ENCODE assay signal across 8 mouse cellular contexts in genomic region chr11:63919211-63920098, GRCm38 (mm10). TPM values are rescaled to one million over a fixed set of nuclear protein-coding genes. Genes with fewer than 3 reads are reported as not detected.
DNase-seq lines count a peak whose midpoint lies in the region; ATAC-seq and TF ChIP-seq lines count a peak whose summit lies in the region.

No protein-coding gene starts in this region.

- no peak for ATAC-seq in forebrain, embryonic 11.5 days (replicated peaks; ENCODE audit: low FRiP score)
- ATAC-seq in limb, embryonic 15.5 days (ENCODE audit: insufficient number of reproducible peaks, low FRiP score, low TSS enrichment, low read depth) = no peak
- no peak for ATAC-seq in stomach, embryonic 15.5 days (ENCODE audit: insufficient read depth, low FRiP score, low read depth)
- ATAC-seq in granulocyte monocyte progenitor cell, adult 5-6 weeks (replicated peaks; ENCODE audit: poor library complexity, severe bottlenecking) = no peak

- H3K27me3 ChIP-seq in spleen, adult 2 months (ENCODE audit: control insufficient read depth, insufficient read depth, low read length) = peaks cover 14% of the 10 kb centered on the region
- peaks cover 78% of the 10 kb centered on the region for H3K27me3 ChIP-seq in forebrain, embryonic 11.5 days (ENCODE audit: control insufficient read depth, insufficient read depth, low read length)
- peaks cover 49% of the 10 kb centered on the region for H3K27me3 ChIP-seq in limb, embryonic 15.5 days
- peaks cover 24% of the 10 kb centered on the region for H3K27me3 ChIP-seq in stomach, embryonic 15.5 days (replicated peaks)

- no peak for TF ChIP-seq POLR2A in spleen, adult 2 months (IDR thresholded peaks at IDR 0.05; ENCODE audit: low read depth, low read length)

- H3K9me3 ChIP-seq in forebrain, embryonic 11.5 days (ENCODE audit: control insufficient read depth, low read length) = no peaks in the 10 kb centered on the region
- H3K9me3 ChIP-seq in limb, embryonic 15.5 days = no peaks in the 10 kb centered on the region
- no peaks in the 10 kb centered on the region for H3K9me3 ChIP-seq in stomach, embryonic 15.5 days

- H3K9ac ChIP-seq in forebrain, embryonic 11.5 days (ENCODE audit: low read length) = peak overlapping the region; percentile 66
- peak overlapping the region; percentile 37 for H3K9ac ChIP-seq in limb, embryonic 15.5 days
- 0 out of 2 replicates have a peak overlapping the region, but pooled peaks have one; percentile 40 for H3K9ac ChIP-seq in stomach, embryonic 15.5 days

- peaks cover 12% of the 10 kb centered on the region for H3K4me1 ChIP-seq in spleen, adult 2 months (ENCODE audit: control insufficient read depth, insufficient read depth, insufficient read length)
- peaks cover 29% of the 10 kb centered on the region; the same call in 1 of the 2 replicates for H3K4me1 ChIP-seq in forebrain, embryonic 11.5 days (replicated peaks; ENCODE audit: control insufficient read depth, insufficient read depth, low read length)
- peaks cover 65% of the 10 kb centered on the region for H3K4me1 ChIP-seq in limb, embryonic 15.5 days
- peaks cover 34% of the 10 kb centered on the region for H3K4me1 ChIP-seq in stomach, embryonic 15.5 days

- H3K4me3 ChIP-seq in spleen, adult 2 months (ENCODE audit: extremely low read depth, insufficient read depth, insufficient read length) = peak overlapping the region; percentile 75; the same call in 1 of the 2 replicates
- H3K4me3 ChIP-seq in forebrain, embryonic 11.5 days (ENCODE audit: low read depth, low read length) = peak overlapping the region; percentile 51
- H3K4me3 ChIP-seq in limb, embryonic 15.5 days = peak overlapping the region; percentile 70
- peak overlapping the region; percentile 57 for H3K4me3 ChIP-seq in stomach, embryonic 15.5 days (replicated peaks)

- no peak overlapping the region for H3K27ac ChIP-seq in spleen, adult 2 months (ENCODE audit: insufficient read depth, low read length)
- H3K27ac ChIP-seq in forebrain, embryonic 11.5 days (ENCODE audit: low read depth, low read length) = no peak overlapping the region
- 0 out of 2 replicates have a peak overlapping the region, but pooled peaks have one; percentile 7 for H3K27ac ChIP-seq in limb, embryonic 15.5 days
- peak overlapping the region; percentile 42 for H3K27ac ChIP-seq in stomach, embryonic 15.5 days

- H3K4me2 ChIP-seq in forebrain, embryonic 11.5 days (ENCODE audit: low read depth, low read length, severe bottlenecking) = peak overlapping the region; percentile 88
- H3K4me2 ChIP-seq in limb, embryonic 15.5 days = peak overlapping the region; percentile 93
- H3K4me2 ChIP-seq in stomach, embryonic 15.5 days = peak overlapping the region; percentile 77

- TF ChIP-seq CTCF in spleen, adult 2 months (IDR thresholded peaks at IDR 0.05; ENCODE audit: extremely low read depth, insufficient read depth, insufficient read length, insufficient replicate concordance) = no peak

- DNase-seq in spleen, adult 2 months (ENCODE audit: low read depth in 1 of 2, low spot score in 2 of 2) = no peak
- no peak for DNase-seq in spleen, postnatal 14 days (ENCODE audit: low spot score in 2 of 2)
- peak; percentile 62 for DNase-seq in forebrain, embryonic 11.5 days (ENCODE audit: low spot score)
- DNase-seq in gastrocnemius, adult 8-10 months (ENCODE audit: low spot score in 2 of 2) = no peak
- no peak for DNase-seq in spleen, adult 12 weeks (ENCODE audit: low spot score)

- WGBS in spleen, adult 2 months = 13% methylated on average over 52 of the region's 52 CpGs
- WGBS in forebrain, embryonic 11.5 days = under 1% methylated on average over 52 of the region's 52 CpGs
- whole genome bisulfite sequencing in limb, embryonic 15.5 days = 3% methylated on average over 52 of the region's 52 CpGs
- 6% methylated on average over 52 of the region's 52 CpGs for WGBS in stomach, embryonic 15.5 days

- H3K36me3 ChIP-seq in spleen, adult 2 months (ENCODE audit: control insufficient read depth, insufficient read depth, low read length) = no peaks in the 10 kb centered on the region
- no peaks in the 10 kb centered on the region for H3K36me3 ChIP-seq in forebrain, embryonic 11.5 days (ENCODE audit: control insufficient read depth, insufficient read depth, low read length)
- no peaks in the 10 kb centered on the region for H3K36me3 ChIP-seq in limb, embryonic 15.5 days
- no peaks in the 10 kb centered on the region for H3K36me3 ChIP-seq in stomach, embryonic 15.5 days

RNA-seq across cellular contexts. Expression of gene Hs3st3b1, which starts 2.6 kb away (rescaled TPM):
- polyA plus RNA-seq in spleen, adult 2 months (2012; rRNA removed) = 9.6 and 15.5 TPM in 2 replicates
- 6.4 and 7.0 TPM in 2 replicates for polyA plus RNA-seq in forebrain, embryonic 11.5 days (2014; fragmentation: Nextera tagmentation; extraction: Ambion mirVana)
- polyA plus RNA-seq in limb, embryonic 15.5 days (2015; fragmentation: Nextera tagmentation; extraction: Ambion mirVana) = 13.4 and 16.6 TPM in 2 replicates
- 7.9 and 9.9 TPM in 2 replicates for polyA plus RNA-seq in stomach, embryonic 15.5 days (2015; fragmentation: Nextera tagmentation; extraction: Ambion mirVana)
- total RNA-seq in gastrocnemius, adult 8-10 months (2022) = under 1 TPM; 0.24 to 0.32 (median 0.27) TPM
- 0.52 TPM in 1 of 2 replicates, not detected in the other for total RNA-seq in granulocyte monocyte progenitor cell, adult 5-6 weeks (2014; fragmentation: Nextera tagmentation)
- total RNA-seq in granulocyte monocyte progenitor cell, adult 5-6 weeks (2017) = 0.36 and 0.52 TPM in 2 replicates

Comparison
In these comparisons a context has a peak if more than half of its experiments do, and no peak if none do; other contexts are left out.
1. H3K27ac ChIP-seq: peak in limb, embryonic 15.5 days (single experiment) and stomach, embryonic 15.5 days (single experiment); none in spleen, adult 2 months (single experiment) and forebrain, embryonic 11.5 days (single experiment).
2. Peak in every context shown above with its lines, with median percentiles within 50 percentile points of each other: H3K4me3 ChIP-seq, H3K4me2 ChIP-seq and H3K9ac ChIP-seq.